Mouse (Mus musculus) brown adipose tissue, adult 24 weeks (tissue): ENCODE results near the gene Dnal1. TPM values are rescaled to one million over a fixed set of nuclear protein-coding genes. Genes with fewer than 3 reads are reported as not detected.

Experiments used
- H3K27ac ChIP-seq: fragments of 200-500 bp; replicated peaks from 2 replicates; pipeline ENCODE4 v1.5.1; 2012; ENCODE audit warnings: low read depth, mild to moderate bottlenecking, low read length
- H3K4me1 ChIP-seq: fragments of 200-500 bp; 2 replicates; pipeline ENCODE4 v1.6.1; 2012; ENCODE audit warnings: low read length, mixed read lengths; ENCODE audit not compliant: control insufficient read depth, insufficient read depth, insufficient read length
- H3K4me3 ChIP-seq: fragments of 200-500 bp; 2 replicates; pipeline ENCODE4 v1.5.1; 2012; ENCODE audit warnings: low read depth, mild to moderate bottlenecking, low read length, moderate library complexity; ENCODE audit not compliant: insufficient read depth
- polyA plus RNA-seq: library from polyadenylated mRNA; stranded (reverse); fragments of >200 nt; gene quantifications from 2 replicates; pipeline ENCODE4 v1.2.4, GENCODE M21; 2012; ENCODE audit not compliant: missing spikeins, insufficient read depth, insufficient read length

Gene Dnal1
- polyA plus RNA-seq, 1 experiment = 3.5 TPM

GRCm38 (mm10) chr12:84193642-84194399, 79.7 kb downstream of the Dnal1 start:
- Histone ChIP-seq H3K27ac (peak overlapping the region; percentile 79), H3K4me3 (peak overlapping the region; percentile 82), H3K4me1 (peaks cover 37% of the 10 kb centered on the region)

DNA sequence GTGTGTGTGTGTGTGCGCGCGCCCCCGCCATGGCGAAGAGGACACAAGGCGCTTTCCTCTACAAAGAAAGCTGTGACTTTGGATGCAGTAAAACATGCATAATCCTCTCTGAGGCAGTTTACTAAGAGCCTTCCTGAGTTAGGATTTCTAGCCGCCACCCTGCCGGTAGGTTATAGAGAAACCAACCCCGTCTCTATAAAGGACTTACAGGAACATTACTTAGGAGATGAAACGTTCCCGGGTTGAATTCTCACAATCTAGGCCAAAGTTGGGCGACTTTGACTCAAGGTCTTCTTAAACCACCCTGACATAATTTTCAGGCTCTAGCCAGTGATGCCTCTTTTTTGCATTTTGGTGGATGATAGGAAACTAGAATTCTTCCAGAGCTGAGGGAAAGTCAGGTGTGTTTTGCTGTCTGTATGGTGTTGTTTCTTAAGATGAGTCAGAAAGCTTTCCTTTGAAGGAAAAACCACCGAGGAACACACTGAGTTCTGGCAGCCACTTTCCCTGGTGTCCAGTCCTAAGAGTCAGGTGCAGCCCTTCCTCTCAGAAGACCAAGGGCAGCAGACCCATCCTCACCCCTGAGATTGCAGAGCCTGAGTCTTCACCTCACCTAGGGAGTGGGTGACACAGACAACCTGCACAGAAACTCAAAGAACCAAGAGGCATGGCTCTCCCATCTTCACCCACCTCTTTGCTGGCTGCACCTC, 80.4 kb downstream of the Dnal1 start:
- H3K4me3 ChIP-seq = peak overlapping the region; percentile 49
- peaks cover 33% of the 10 kb centered on the region for H3K4me1 ChIP-seq
- H3K27ac ChIP-seq = peak overlapping the region; percentile 79

- H3K4me3 ChIP-seq = no peak overlapping the region
- no peak overlapping the region for H3K27ac ChIP-seq
- peaks cover 27% of the 10 kb centered on the region for H3K4me1 ChIP-seq
Measured at GRCm38 (mm10) chr12:84195195-84195594, 81.0 kb downstream of the Dnal1 start.

Other genes with a start within 250 kb of the Dnal1 start
- 11.9 and 13.3 TPM in 2 replicates for gene Numb, start 192.4 kb upstream of the Dnal1 start, polyA plus RNA-seq
- gene Riox1, start 163.8 kb upstream of the Dnal1 start, polyA plus RNA-seq = 1.3 and 2.3 TPM in 2 replicates
- gene Heatr4, start 129.5 kb upstream of the Dnal1 start, polyA plus RNA-seq = not detected in 2 replicates
- 58.8 and 67.3 TPM in 2 replicates for gene Acot2, start 126.5 kb upstream of the Dnal1 start, polyA plus RNA-seq
- 5.2 TPM in 1 of 2 replicates, not detected in the other for gene Acot1, start 104.9 kb upstream of the Dnal1 start, polyA plus RNA-seq
- 1.5 and 2.8 TPM in 2 replicates for gene Acot4, start 76.0 kb upstream of the Dnal1 start, polyA plus RNA-seq
- gene Gm49366, start 75.4 kb upstream of the Dnal1 start, polyA plus RNA-seq = not detected in 2 replicates
- gene Acot3, start 62.2 kb upstream of the Dnal1 start, polyA plus RNA-seq = not detected in 2 replicates
- not detected in 2 replicates for gene Acot5, start 45.0 kb upstream of the Dnal1 start, polyA plus RNA-seq
- gene Acot6, start 13.7 kb upstream of the Dnal1 start, polyA plus RNA-seq = 1.5 and 3.3 TPM in 2 replicates
- gene Pnma1, start 34.1 kb downstream of the Dnal1 start, polyA plus RNA-seq = not detected in 2 replicates
- gene Elmsan1, start 104.5 kb downstream of the Dnal1 start, polyA plus RNA-seq = 6.9 and 9.5 TPM in 2 replicates
- gene Ptgr2, start 170.9 kb downstream of the Dnal1 start, polyA plus RNA-seq = 253 and 299 TPM in 2 replicates
- gene Zfp410, start 202.5 kb downstream of the Dnal1 start, polyA plus RNA-seq = 11.5 and 15.7 TPM in 2 replicates
- 153 and 163 TPM in 2 replicates for gene Coq6, start 247.3 kb downstream of the Dnal1 start, polyA plus RNA-seq
- gene Fam161b, start 247.5 kb downstream of the Dnal1 start, polyA plus RNA-seq = 3.1 and 4.3 TPM in 2 replicates